Mouse (Mus musculus) limb, embryonic 11.5 days (tissue): ENCODE results near the gene Pecr. TPM values are rescaled to one million over a fixed set of nuclear protein-coding genes. Genes with fewer than 3 reads are reported as not detected.

ENCODE experiments used
- ATAC-seq: fragments of 200-750 bp; cut with Nextera tagmentation; 2 replicates; pipeline ENCODE4 v1.8.0; 2017; ENCODE audit warnings: low read depth; ENCODE audit not compliant: insufficient number of reproducible peaks, low FRiP score, low TSS enrichment
- DNase-seq: peaks from one replicate; pipeline ENCODE4 v3.0.0-alpha.2; 2015; ENCODE audit warnings: low spot score
- H3K27ac ChIP-seq: fragments of 300-500 bp; sonication (generic); replicated peaks from 2 replicates; pipeline ENCODE4 v1.5.1; 2014; ENCODE audit warnings: low read depth, mild to moderate bottlenecking, low read length
- H3K27me3 ChIP-seq: fragments of 300-500 bp; sonication (generic); 2 replicates; pipeline ENCODE4 v1.6.1; 2014; ENCODE audit warnings: mild to moderate bottlenecking, low read length, mixed read lengths; ENCODE audit not compliant: control insufficient read depth, insufficient read depth
- H3K36me3 ChIP-seq: fragments of 300-500 bp; sonication (generic); 2 replicates; pipeline ENCODE4 v1.6.1; 2014; ENCODE audit warnings: mild to moderate bottlenecking, low read length, moderate library complexity, mixed read lengths; ENCODE audit not compliant: control insufficient read depth, insufficient read depth
- H3K4me1 ChIP-seq: fragments of 300-500 bp; sonication (generic); 2 replicates; pipeline ENCODE4 v1.6.1; 2014; ENCODE audit warnings: low read length, mixed read lengths; ENCODE audit not compliant: control insufficient read depth, insufficient read depth
- H3K4me2 ChIP-seq: fragments of 300-500 bp; sonication (generic); 2 replicates; pipeline ENCODE4 v1.6.1; 2014; ENCODE audit warnings: low read depth, mild to moderate bottlenecking, moderate library complexity; ENCODE audit not compliant: severe bottlenecking
- H3K4me3 ChIP-seq: fragments of 300-500 bp; sonication (generic); 2 replicates; pipeline ENCODE4 v1.5.1; 2014; ENCODE audit warnings: low read depth, low read length
- H3K9ac ChIP-seq: fragments of 300-500 bp; sonication (generic); 2 replicates; pipeline ENCODE4 v1.6.1; 2014; ENCODE audit warnings: mild to moderate bottlenecking, low read length
- H3K9me3 ChIP-seq: fragments of 300-500 bp; sonication (generic); 2 replicates; pipeline ENCODE4 v1.6.1; 2016; ENCODE audit warnings: low read length; ENCODE audit not compliant: control insufficient read depth
- WGBS: fragments of 180-500 bp; shearing (Covaris S2); extraction: QIAGEN DNeasy Blood & Tissue Kit; methylation state at CpG from one replicate; pipeline ENCODE4 v1.1.7; 2014; 5-methylcytosine and 5-hydroxymethylcytosine counted together
- polyA plus RNA-seq: library from polyadenylated mRNA; unstranded; fragments of >200 nt; fragmentation: Nextera tagmentation; extraction: Ambion mirVana; gene quantifications from 2 replicates; pipeline ENCODE4 v1.2.1, GENCODE M21; 2014

Pecr gene
- polyA plus RNA-seq, 1 experiment from 2014 or later, result 30.1 TPM

DNA sequence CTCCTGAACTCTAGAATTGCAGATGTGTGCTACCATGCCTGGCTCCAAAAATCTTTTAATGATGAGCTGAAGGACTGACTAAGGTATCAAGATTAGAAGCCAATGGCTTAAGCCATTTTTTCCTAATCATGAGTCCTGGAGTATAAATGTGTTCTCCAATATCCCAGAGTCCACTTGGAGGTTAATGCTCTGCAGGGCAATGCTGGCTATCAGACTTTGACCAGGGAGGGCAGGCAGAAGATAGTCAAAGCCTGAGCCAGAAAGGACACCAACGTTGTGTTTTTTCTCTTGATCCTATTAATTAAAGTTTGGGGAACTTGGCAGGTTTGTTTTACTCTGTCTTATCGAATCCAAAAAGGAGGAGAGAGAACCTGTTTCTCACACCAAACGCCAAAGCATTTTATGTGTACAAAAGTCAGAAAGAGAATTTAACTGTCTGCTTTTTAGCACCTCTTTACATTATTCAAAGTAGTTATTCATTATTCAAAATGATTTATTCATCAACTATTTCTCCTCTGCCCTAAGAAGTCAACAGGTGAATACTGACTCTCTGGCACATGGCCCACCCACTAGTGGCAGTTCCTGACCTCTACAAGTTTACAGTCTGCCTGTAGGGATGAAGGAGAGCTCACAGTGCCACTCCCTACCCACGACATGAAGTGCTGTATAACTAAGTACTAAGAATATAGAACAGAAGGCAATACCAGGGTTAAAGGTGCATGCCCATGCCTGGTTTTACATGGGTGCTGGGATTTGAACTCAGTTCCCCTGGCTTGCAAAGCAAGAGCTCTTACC lies 10.0 kb upstream of the Pecr start:
- Histone ChIP-seq H3K9ac (no peak overlapping the region), H3K36me3 (no peaks in the 10 kb centered on the region), H3K9me3 (no peaks in the 10 kb centered on the region), H3K4me1 (no peaks in the 10 kb centered on the region), H3K27ac (no peak overlapping the region), H3K4me2 (no peak overlapping the region), H3K27me3 (no peaks in the 10 kb centered on the region), H3K4me3 (no peak overlapping the region)
- DNase-seq, result no peak
- WGBS, result 68% methylated on average over 4 of the region's 4 CpGs
- ATAC-seq, result no peak

DNA sequence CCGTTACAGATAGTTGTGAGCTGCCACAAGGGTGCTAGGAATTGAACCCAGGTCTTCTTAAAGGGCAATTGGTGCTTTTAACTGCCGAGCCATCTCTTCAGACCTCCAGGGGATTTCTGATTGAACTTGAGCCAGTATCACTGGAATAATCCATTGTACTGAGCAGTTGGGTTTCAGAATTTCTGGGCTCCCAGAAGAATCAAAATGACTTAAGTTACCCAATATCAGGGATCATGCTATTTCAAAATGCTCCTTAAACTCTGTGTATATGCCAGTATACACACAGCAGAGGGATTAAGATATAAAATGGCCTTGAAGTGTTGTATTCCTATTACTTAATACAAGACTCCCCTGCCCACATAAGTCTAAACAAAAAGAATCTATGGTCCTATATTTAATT lies 7.8 kb upstream of the Pecr start:
- Histone ChIP-seq H3K27me3 (no peaks in the 10 kb centered on the region), H3K9ac (no peak overlapping the region), H3K27ac (no peak overlapping the region), H3K9me3 (no peaks in the 10 kb centered on the region), H3K36me3 (no peaks in the 10 kb centered on the region), H3K4me2 (no peak overlapping the region), H3K4me3 (no peak overlapping the region), H3K4me1 (no peaks in the 10 kb centered on the region)
- ATAC-seq (no peak), DNase-seq (no peak)
- WGBS, result 95% methylated on average over 2 of the region's 2 CpGs

DNA sequence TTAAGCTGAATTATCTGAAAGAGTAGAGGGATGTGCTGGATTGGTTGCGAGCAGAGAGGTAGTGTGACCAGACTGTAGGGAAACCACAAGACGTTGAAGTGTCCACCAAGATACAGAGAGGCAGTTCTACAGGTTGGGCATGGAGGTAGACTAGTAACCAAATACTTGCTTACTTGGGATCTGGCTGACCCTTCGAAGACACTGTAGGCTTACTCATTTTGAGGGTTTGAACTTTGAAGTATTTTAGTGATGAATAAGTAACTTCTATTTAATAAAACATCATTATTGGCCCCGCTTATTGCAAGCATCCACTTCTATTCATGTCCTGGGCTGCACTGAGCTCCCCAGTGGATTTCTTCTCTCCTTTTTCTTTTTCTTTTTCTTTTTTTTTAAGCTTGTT lies 7.3 kb upstream of the Pecr start:
- Histone ChIP-seq H3K9me3 (no peaks in the 10 kb centered on the region), H3K36me3 (no peaks in the 10 kb centered on the region), H3K4me1 (no peaks in the 10 kb centered on the region), H3K4me3 (no peak overlapping the region), H3K9ac (no peak overlapping the region), H3K27me3 (no peaks in the 10 kb centered on the region), H3K27ac (no peak overlapping the region), H3K4me2 (no peak overlapping the region)
- DNase-seq (no peak), ATAC-seq (no peak)
- 94% methylated on average over 4 of the region's 4 CpGs for WGBS

DNA sequence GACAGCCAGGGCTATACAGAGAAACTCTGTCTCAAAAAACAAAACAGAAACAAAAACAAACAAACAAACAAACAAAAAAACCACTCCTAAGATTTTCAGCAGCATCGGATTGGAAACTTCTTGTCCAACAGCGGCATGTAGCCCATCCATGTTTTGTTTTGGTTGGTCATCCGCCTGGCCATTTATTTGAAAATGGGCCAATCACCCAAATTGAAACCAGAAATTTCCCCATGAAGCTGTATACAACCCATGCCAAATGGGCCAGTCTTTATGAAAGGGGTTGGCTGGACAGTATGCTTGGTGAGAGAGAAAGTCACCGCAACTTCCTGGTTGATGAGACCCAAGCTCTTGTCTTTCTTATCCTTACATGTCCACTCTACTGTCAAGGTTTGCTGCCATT lies 6.8 kb upstream of the Pecr start:
- H3K4me2 ChIP-seq, result no peak overlapping the region
- 95% methylated on average over 4 of the region's 4 CpGs for WGBS
- no peak for ATAC-seq
- H3K9ac ChIP-seq, result no peak overlapping the region
- H3K27me3 ChIP-seq, result no peaks in the 10 kb centered on the region
- no peak overlapping the region for H3K4me3 ChIP-seq
- DNase-seq, result no peak
- H3K9me3 ChIP-seq, result no peaks in the 10 kb centered on the region
- H3K4me1 ChIP-seq, result no peaks in the 10 kb centered on the region
- H3K27ac ChIP-seq, result no peak overlapping the region
- no peaks in the 10 kb centered on the region for H3K36me3 ChIP-seq

DNA sequence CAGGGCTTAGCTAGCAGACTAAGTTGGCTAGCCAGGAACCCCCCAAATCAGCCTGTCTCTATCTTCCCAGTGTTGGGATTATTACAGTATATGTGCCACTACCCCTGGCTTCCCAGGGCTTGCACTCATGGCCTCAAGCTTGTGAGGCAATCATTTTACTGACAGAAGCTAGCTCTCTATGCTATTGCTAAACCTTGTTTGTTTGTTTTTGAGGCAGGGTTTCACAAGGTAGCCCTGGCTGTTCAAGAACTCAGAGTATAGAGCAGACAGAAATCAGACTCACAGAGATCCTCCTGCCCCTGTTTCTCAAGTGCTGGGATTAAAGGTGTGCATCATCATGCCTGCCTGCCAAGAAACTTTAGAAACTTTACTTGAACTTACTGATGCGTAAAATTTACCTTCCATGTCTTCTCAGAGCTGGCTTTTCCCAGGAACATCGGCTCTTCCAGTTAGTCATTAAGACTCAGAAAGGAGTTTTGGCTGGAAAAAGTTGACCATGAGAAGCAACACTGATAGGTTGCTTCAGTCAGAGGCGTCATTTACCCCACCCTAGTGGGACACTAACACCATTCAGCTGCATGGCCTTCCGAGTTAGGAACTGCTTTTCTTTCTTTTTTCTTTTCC lies 4.5 kb upstream of the Pecr start:
- 91% methylated on average over 4 of the region's 4 CpGs for WGBS
- ATAC-seq, result no peak

DNA sequence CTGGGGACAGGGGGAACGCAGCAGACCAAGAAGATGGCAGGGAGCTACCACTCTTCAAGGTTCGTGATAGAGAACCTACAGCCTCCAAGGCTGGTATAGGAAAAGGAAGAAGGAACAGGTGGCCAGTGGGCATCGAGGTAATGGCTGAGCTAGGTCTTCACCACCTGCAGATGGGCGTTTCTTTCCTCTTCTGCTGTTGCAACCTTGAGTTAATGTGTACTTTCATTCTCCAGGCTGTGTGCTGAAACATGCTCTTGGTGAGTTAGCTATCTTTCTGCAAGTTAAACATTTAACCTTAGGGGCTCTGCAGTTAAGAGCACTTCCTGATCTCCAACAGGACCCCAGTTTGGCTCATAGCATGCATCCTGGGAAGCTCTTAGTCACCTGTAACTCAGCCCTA lies 3.8 kb upstream of the Pecr start:
- 89% methylated on average over 4 of the region's 4 CpGs for WGBS
- Histone ChIP-seq H3K4me3 (no peak overlapping the region), H3K36me3 (no peaks in the 10 kb centered on the region), H3K27me3 (no peaks in the 10 kb centered on the region), H3K9ac (no peak overlapping the region), H3K4me1 (no peaks in the 10 kb centered on the region), H3K4me2 (no peak overlapping the region), H3K27ac (no peak overlapping the region), H3K9me3 (no peaks in the 10 kb centered on the region)
- no peak for DNase-seq
- no peak for ATAC-seq

More for the DNA sequence above, 4.5 kb upstream of the Pecr start:
- H3K9ac ChIP-seq, result no peak overlapping the region
- no peak overlapping the region for H3K27ac ChIP-seq
- no peak overlapping the region for H3K4me3 ChIP-seq
- H3K9me3 ChIP-seq, result no peaks in the 10 kb centered on the region
- H3K27me3 ChIP-seq, result no peaks in the 10 kb centered on the region
- no peaks in the 10 kb centered on the region for H3K4me1 ChIP-seq
- H3K36me3 ChIP-seq, result no peaks in the 10 kb centered on the region
- no peak overlapping the region for H3K4me2 ChIP-seq
- DNase-seq, result no peak

DNA sequence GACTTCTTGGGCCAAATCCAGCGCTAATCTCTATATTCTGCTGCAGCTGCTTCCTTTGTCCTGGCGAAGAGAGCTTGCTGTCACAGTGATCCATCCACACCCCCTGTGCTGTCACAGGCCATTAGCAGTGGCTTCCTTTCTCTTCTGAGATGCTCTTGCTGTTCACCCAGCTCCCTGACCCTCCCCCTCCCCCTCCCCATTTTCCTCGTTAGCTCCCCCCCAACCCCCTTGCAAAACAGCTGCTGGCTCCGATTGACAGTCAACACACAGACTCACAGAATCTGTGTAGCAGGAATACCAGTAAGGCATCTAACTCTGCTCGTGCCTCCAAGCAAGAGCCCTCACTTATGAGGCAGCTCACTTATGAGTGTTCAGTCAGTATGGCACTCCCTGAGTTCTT lies 2.8 kb upstream of the Pecr start:
- Histone ChIP-seq H3K9ac (no peak overlapping the region), H3K4me1 (no peaks in the 10 kb centered on the region), H3K36me3 (no peaks in the 10 kb centered on the region), H3K9me3 (no peaks in the 10 kb centered on the region), H3K27ac (no peak overlapping the region), H3K4me3 (no peak overlapping the region), H3K27me3 (no peaks in the 10 kb centered on the region), H3K4me2 (no peak overlapping the region)
- no peak for DNase-seq
- 46% methylated on average over 5 of the region's 5 CpGs for WGBS
- ATAC-seq, result no peak

DNA sequence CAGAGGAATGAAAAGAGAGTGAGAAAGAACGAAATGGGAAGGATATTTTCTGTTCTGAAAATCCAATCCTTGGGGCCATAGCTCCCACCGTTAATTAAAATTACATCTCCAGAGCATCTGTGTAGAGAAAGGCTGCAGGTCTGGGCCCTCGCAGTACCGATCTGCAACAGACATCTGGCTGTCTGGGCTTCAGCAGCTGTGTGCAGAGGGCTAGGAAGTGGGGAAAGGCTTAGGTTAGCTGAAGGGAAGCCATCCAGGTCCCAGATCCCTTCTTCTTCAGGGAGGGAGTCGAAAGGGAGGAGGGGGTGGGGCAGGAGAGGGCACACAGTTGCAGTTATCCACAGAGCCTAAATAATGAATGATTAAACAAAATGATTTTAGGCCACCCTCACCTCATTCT lies 425 bp upstream of the Pecr start:
- Histone ChIP-seq H3K36me3 (no peaks in the 10 kb centered on the region), H3K4me3 (peak overlapping the region; percentile 53), H3K9ac (peak overlapping the region; percentile 71), H3K4me2 (peak overlapping the region; percentile 84), H3K4me1 (no peaks in the 10 kb centered on the region), H3K9me3 (no peaks in the 10 kb centered on the region), H3K27ac (no peak overlapping the region), H3K27me3 (no peaks in the 10 kb centered on the region)
- ATAC-seq (peak; percentile 33), DNase-seq (no peak)
- 6% methylated on average over 5 of the region's 5 CpGs for WGBS
